Mouse (Mus musculus): Measurements from ENCODE around the gene Fxyd1. TPM values are rescaled to one million over a fixed set of nuclear protein-coding genes. Genes with fewer than 3 reads are reported as not detected.

Fxyd1 gene
- polyA plus RNA-seq (2014; fragmentation: Illumina TruSeq; extraction: RNeasy Lipid Tissue Mini Kit (QIAGEN cat#74804); ENCODE audit: low read depth, low replicate concordance) = 4.5 TPM

DNA sequence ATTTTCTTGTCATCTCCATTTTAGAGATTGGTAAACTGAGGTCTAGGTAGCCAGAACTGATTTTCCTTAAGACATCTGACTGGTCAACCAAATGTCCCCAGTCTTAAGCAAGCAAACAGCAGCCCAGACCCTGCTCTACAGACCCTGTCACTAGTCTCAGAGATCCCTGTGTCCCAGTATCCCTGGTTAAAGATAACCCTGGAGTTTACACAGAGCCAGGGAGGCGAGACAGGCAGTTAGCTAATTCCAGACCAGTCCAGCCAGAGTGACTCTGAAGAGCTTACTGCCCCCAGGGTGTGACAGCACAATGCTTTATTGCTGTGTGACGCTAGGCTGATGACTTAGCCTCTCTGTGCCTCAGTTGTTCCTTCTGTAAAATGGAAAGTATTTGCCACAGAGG is at the start of gene Fxyd1:
Gene Fxyd1 (minus strand): TSS at position 129 of the 400 bp plus-strand sequence.

DNA sequence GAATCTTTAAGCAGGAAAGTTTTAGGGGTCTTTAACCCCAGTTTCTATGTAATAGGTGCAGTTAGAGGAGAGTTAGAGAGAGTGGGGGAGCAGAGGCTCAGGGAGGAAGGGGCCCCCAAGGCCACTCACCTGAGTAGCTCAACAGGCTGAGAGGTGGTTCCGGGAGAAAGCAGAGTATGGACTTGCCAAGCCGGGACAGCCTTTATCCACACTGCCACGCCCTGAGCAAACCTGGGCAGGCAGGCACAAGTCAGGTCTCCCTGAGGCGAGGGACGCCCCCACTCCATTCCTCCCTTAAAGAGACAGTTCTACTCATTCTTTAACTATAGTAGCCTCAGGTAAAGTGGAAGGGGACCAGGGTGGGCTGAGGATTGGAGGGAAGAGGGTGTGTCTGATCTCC is 19.5 kb upstream of the Fxyd1 start, which contains the start of gene Fxyd3:
Gene Fxyd3 (minus strand): TSS at position 213 of the 400 bp plus-strand sequence.

DNA sequence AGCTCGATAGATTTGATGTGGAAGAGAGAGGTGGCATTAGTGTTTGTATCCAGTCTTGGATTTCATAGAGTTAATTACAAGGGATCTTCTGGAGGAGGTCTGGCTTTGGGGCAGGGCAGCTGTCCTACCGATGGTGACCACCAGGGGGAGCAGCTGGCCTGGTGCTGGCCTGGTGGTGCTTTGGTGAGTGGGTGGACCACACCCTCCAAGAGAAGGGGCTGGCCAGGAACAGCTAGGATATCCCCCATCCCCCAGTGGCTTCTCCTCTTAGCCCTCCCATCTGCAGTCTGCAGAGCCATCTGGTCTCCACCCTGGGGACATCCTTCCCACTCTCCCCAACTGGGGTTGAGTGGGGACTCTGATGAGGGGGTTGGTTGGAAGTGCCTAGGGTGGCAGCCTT is 2.1 kb upstream of the Fxyd1 start, which contains the start of gene Lgi4:
Gene Lgi4 (plus strand): TSS at position 235 of the 400 bp plus-strand sequence.

DNA sequence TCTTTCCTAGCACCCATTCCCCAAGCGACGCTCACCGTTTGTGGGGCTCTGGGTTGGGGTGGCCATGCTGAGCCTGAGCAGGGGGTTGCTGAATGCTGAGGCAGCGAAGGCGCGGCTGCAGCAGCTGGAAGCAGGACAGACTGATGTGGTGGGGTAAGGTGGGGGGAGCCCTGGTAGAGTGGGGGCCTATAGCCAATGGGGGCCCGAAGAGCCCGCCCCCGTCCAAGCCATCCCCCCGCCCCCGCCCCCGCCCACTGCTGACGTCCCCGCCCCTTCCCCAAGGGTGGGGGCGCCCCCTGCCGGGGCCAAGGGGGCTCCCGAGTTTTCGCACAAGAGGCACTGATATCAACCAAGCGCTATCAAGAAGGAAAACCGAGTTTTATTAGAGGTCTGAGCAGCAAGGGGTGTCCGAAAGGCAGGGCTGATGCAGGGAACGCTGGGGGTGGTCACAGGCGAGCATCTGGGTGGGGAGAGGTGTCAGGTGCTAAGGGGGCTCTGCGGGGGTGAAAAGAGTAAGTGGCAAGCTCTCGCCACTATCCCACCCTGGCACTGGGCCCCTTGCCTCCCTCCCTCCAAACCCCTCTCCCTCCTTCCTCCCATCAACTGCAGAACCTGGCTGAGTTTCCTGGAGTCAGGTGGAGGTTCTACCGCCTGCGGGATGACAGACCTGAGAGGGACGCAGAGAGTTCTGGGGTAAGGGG is 5.5 kb downstream of the Fxyd1 start, which contains the start of gene Fxyd7:
Gene Fxyd7 (minus strand): TSS at position 147 of the 701 bp plus-strand sequence.

DNA sequence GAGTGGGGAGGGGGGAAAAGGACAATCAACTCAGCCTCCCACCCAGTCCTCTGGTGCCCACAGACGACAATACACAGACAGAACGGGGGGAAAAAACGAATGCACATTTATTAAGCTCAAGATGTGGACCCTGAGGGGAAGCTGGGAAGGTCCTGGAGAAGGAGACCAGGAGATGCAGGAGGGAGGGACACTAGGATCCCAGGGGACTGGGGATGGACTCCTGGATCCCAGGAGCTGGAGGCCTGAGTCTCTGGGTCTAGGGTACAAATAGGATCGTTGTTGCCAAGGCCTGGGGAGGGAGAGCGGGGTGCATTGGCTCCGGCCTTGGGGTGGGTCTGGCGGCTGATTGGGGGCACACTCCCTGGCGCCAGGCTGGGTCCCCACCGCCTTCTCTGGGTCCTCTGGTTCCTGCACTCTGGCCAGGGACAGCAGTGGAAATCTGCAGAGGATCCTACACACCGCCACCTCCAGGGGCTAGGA is 14.5 kb downstream of the Fxyd1 start, which contains the start of gene Fxyd5:
Gene Fxyd5 (minus strand): TSS at position 51 of the 480 bp plus-strand sequence.

Other genes starting within 250 kb of the Fxyd1 start
- gene Ffar2, start 233.4 kb downstream of the Fxyd1 start, polyA plus RNA-seq (2014; fragmentation: Illumina TruSeq; extraction: RNeasy Lipid Tissue Mini Kit (QIAGEN cat#74804); ENCODE audit: low read depth, low replicate concordance) = not detected
- gene Ffar3, start 201.0 kb downstream of the Fxyd1 start, polyA plus RNA-seq (2014; fragmentation: Illumina TruSeq; extraction: RNeasy Lipid Tissue Mini Kit (QIAGEN cat#74804); ENCODE audit: low read depth, low replicate concordance) = not detected
- gene Ffar1, start 195.6 kb downstream of the Fxyd1 start, polyA plus RNA-seq (2014; fragmentation: Illumina TruSeq; extraction: RNeasy Lipid Tissue Mini Kit (QIAGEN cat#74804); ENCODE audit: low read depth, low replicate concordance) = 0.17 TPM
- not detected for gene Cd22, start 176.9 kb downstream of the Fxyd1 start, polyA plus RNA-seq (2014; fragmentation: Illumina TruSeq; extraction: RNeasy Lipid Tissue Mini Kit (QIAGEN cat#74804); ENCODE audit: low read depth, low replicate concordance)
- gene Mag, start 142.3 kb downstream of the Fxyd1 start, polyA plus RNA-seq (2014; fragmentation: Illumina TruSeq; extraction: RNeasy Lipid Tissue Mini Kit (QIAGEN cat#74804); ENCODE audit: low read depth, low replicate concordance) = 0.95 TPM
- not detected for gene Hamp2, start 132.5 kb downstream of the Fxyd1 start, polyA plus RNA-seq (2014; fragmentation: Illumina TruSeq; extraction: RNeasy Lipid Tissue Mini Kit (QIAGEN cat#74804); ENCODE audit: low read depth, low replicate concordance)
- gene Hamp, start 113.2 kb downstream of the Fxyd1 start, polyA plus RNA-seq (2014; fragmentation: Illumina TruSeq; extraction: RNeasy Lipid Tissue Mini Kit (QIAGEN cat#74804); ENCODE audit: low read depth, low replicate concordance) = not detected
- 16.6 TPM for gene Usf2, start 100.4 kb downstream of the Fxyd1 start, polyA plus RNA-seq (2014; fragmentation: Illumina TruSeq; extraction: RNeasy Lipid Tissue Mini Kit (QIAGEN cat#74804); ENCODE audit: low read depth, low replicate concordance)
- gene Lsr, start 83.7 kb downstream of the Fxyd1 start, polyA plus RNA-seq (2014; fragmentation: Illumina TruSeq; extraction: RNeasy Lipid Tissue Mini Kit (QIAGEN cat#74804); ENCODE audit: low read depth, low replicate concordance) = 0.92 TPM
- 177 TPM for gene Fam187b, start 83.4 kb downstream of the Fxyd1 start, polyA plus RNA-seq (2014; fragmentation: Illumina TruSeq; extraction: RNeasy Lipid Tissue Mini Kit (QIAGEN cat#74804); ENCODE audit: low read depth, low replicate concordance)
- 1.5 TPM for gene Fxyd5, start 14.7 kb downstream of the Fxyd1 start, polyA plus RNA-seq (2014; fragmentation: Illumina TruSeq; extraction: RNeasy Lipid Tissue Mini Kit (QIAGEN cat#74804); ENCODE audit: low read depth, low replicate concordance)
- gene Fxyd7, start 5.7 kb downstream of the Fxyd1 start, polyA plus RNA-seq (2014; fragmentation: Illumina TruSeq; extraction: RNeasy Lipid Tissue Mini Kit (QIAGEN cat#74804); ENCODE audit: low read depth, low replicate concordance) = not detected
- 0.70 TPM for gene Lgi4, start 2.1 kb upstream of the Fxyd1 start, polyA plus RNA-seq (2014; fragmentation: Illumina TruSeq; extraction: RNeasy Lipid Tissue Mini Kit (QIAGEN cat#74804); ENCODE audit: low read depth, low replicate concordance)
- not detected for gene Fxyd3, start 19.5 kb upstream of the Fxyd1 start, polyA plus RNA-seq (2014; fragmentation: Illumina TruSeq; extraction: RNeasy Lipid Tissue Mini Kit (QIAGEN cat#74804); ENCODE audit: low read depth, low replicate concordance)
- not detected for gene Hpn, start 58.1 kb upstream of the Fxyd1 start, polyA plus RNA-seq (2014; fragmentation: Illumina TruSeq; extraction: RNeasy Lipid Tissue Mini Kit (QIAGEN cat#74804); ENCODE audit: low read depth, low replicate concordance)
- not detected for gene Scn1b, start 69.8 kb upstream of the Fxyd1 start, polyA plus RNA-seq (2014; fragmentation: Illumina TruSeq; extraction: RNeasy Lipid Tissue Mini Kit (QIAGEN cat#74804); ENCODE audit: low read depth, low replicate concordance)
- gene Gramd1a, start 98.7 kb upstream of the Fxyd1 start, polyA plus RNA-seq (2014; fragmentation: Illumina TruSeq; extraction: RNeasy Lipid Tissue Mini Kit (QIAGEN cat#74804); ENCODE audit: low read depth, low replicate concordance) = 4.0 TPM
- not detected for gene Scgb2b2, start 233.3 kb upstream of the Fxyd1 start, polyA plus RNA-seq (2014; fragmentation: Illumina TruSeq; extraction: RNeasy Lipid Tissue Mini Kit (QIAGEN cat#74804); ENCODE audit: low read depth, low replicate concordance)
- not detected for gene Scgb1b2, start 234.6 kb upstream of the Fxyd1 start, polyA plus RNA-seq (2014; fragmentation: Illumina TruSeq; extraction: RNeasy Lipid Tissue Mini Kit (QIAGEN cat#74804); ENCODE audit: low read depth, low replicate concordance)

All from testis, adult 10 weeks (tissue).